Mouse (Mus musculus): Measurements from ENCODE around the gene Ap3d1. TPM values are rescaled to one million over a fixed set of nuclear protein-coding genes. Genes with fewer than 3 reads are reported as not detected.
A peak's percentile ranks its signal among the peaks of the same experiment; 100 is the strongest.

Ap3d1 gene
- total and polyA plus RNA-seq, 2 experiments from 2014 or later: 87.7 to 176 TPM

DNA sequence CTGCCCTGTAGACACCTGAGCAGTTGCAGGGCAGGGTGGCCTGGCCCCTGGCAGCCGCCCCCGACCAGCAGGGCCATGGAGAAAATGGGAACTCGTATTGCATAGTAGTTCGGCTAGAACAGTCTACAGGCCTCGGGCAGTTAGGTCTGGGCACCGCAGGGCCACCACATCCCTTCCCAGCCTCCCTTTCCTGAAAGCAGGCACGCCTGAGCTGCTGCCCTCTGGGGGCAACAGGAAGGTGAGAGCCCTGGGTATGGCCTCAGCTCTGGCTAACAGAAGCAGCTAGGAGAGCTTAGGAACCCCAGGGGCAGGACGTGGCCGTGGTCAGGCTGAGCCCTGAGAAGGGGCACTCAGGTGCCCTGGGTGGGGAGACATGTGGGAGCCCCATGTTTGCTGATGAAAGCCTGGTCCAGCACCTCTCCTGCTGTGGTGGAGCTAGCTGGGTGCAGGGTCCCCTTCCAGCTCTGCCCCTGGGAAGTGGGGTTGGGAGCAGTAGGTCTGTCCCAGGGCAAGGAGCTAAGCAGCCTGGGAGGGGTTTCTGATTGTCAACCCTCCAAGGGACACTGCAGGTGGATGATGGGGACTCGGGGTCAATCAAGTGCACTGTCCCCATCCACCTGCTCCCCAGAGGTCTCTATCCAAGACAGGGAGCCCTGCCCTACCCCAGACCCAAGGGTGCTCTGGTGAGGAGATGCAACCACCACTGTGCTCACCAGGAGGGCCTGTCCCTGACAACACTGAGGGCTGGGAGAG, 75.9 kb downstream of the Ap3d1 start:
- Histone ChIP-seq H3K4me2 (ENCODE audit: low read depth) (no peak overlapping the region), H3K9ac (no peak overlapping the region), H3K4me1 (ENCODE audit: insufficient read depth) (no peaks in the 10 kb centered on the region), H3K27me3 (ENCODE audit: insufficient read depth, low read length) (no peaks in the 10 kb centered on the region), H3K36me3 (ENCODE audit: insufficient read depth) (peaks cover 59% of the 10 kb centered on the region), H3K27ac (ENCODE audit: low read depth, low read length) (no peak overlapping the region), H3K9me3 (ENCODE audit: low read length) (no peaks in the 10 kb centered on the region), H3K4me3 (ENCODE audit: low read depth, low read length) (no peak overlapping the region)
- 0 out of 2 replicates have a peak, but pooled peaks have one; percentile 9 for TF ChIP-seq CTCF (IDR thresholded peaks at IDR 0.05; ENCODE audit: low read depth)
- no peak for ATAC-seq
- no peak for DNase-seq
- WGBS: 80% methylated on average over 10 of the region's 10 CpGs

DNA sequence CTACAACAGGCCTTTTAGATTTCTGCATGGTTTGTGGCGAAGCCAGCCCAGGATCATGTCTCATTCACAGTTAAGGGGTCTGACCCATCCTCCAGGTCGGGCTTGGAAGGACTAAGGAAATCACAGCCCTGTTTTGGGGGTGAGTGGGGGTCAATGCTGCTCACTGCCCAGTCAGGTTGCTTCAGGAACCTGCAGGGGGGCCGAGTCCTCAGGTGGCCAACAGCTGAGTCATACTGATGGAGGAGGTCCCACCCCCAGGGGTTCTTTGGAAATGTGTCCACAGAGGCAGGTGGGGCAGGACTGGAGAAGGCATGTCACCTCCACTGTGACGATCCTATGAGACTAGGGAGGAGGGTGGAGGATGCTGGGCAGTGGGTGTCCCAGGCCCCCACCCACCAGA, 76.6 kb downstream of the Ap3d1 start:
- no peak for ATAC-seq
- H3K4me1 ChIP-seq (ENCODE audit: insufficient read depth): no peaks in the 10 kb centered on the region
- peaks cover 53% of the 10 kb centered on the region for H3K36me3 ChIP-seq (ENCODE audit: insufficient read depth)
- H3K27ac ChIP-seq (ENCODE audit: low read depth, low read length): no peak overlapping the region
- H3K9ac ChIP-seq: no peak overlapping the region
- DNase-seq: no peak
- 68% methylated on average over 4 of the region's 4 CpGs for WGBS
- no peak overlapping the region for H3K4me3 ChIP-seq (ENCODE audit: low read depth, low read length)
- no peaks in the 10 kb centered on the region for H3K27me3 ChIP-seq (ENCODE audit: insufficient read depth, low read length)
- no peak for TF ChIP-seq CTCF (IDR thresholded peaks at IDR 0.05; ENCODE audit: low read depth)
- H3K9me3 ChIP-seq (ENCODE audit: low read length): no peaks in the 10 kb centered on the region
- no peak overlapping the region for H3K4me2 ChIP-seq (ENCODE audit: low read depth)

GRCm38 (mm10) chr10:80665016-80665380, 77.1 kb downstream of the Ap3d1 start:
- Histone ChIP-seq H3K27ac (ENCODE audit: low read depth, low read length) (no peak overlapping the region), H3K9me3 (ENCODE audit: low read length) (no peaks in the 10 kb centered on the region)

DNA sequence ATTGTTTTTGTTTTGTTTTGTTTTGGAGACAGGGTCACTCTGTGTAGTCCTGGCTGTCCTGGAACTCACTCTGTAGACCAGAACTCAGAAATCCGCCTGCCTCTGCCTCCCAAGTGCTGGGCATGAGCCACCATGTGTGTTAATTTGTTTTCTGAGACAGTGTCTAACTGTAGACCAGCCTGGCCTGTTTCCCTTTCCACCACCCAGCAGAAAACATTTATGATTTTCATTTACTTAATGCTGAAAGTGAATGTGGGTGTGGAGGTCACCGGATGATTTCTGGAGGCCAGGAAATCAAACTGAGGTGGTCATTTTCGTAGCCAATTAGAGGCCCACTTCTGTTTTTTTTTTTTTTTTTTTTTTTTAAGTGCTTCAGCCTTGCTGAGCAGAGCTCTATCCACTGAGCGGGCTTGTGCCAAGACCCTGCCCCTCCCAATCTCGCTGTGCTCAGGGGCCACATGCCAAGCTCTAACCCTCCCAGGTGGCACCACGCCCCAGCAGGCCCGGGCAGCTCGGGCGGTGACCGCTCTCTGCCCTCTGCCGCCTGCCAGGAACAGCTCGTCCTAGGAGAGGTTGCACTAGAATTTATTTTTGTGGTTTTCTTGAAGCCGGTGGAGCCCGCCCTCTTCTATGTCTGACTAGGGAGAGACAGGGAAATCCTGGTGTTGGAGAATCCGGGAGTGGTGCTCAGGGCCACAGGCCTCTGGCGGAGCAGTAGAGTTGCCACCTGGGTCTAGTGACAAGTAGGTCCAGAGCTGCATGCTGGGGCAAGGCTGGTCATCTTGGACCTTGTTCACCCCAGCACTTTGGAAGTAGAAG, 77.7 kb downstream of the Ap3d1 start:
- 46% methylated on average over 16 of the region's 16 CpGs for WGBS
- Histone ChIP-seq H3K4me2 (ENCODE audit: low read depth) (no peak overlapping the region), H3K27ac (ENCODE audit: low read depth, low read length) (peak overlapping the region; percentile 9; the same call in 1 of the 2 replicates), H3K36me3 (ENCODE audit: insufficient read depth) (peaks cover 43% of the 10 kb centered on the region), H3K4me1 (ENCODE audit: insufficient read depth) (no peaks in the 10 kb centered on the region), H3K9me3 (ENCODE audit: low read length) (no peaks in the 10 kb centered on the region), H3K27me3 (ENCODE audit: insufficient read depth, low read length) (no peaks in the 10 kb centered on the region), H3K4me3 (ENCODE audit: low read depth, low read length) (no peak overlapping the region), H3K9ac (no peak overlapping the region)
- no peak for TF ChIP-seq CTCF (IDR thresholded peaks at IDR 0.05; ENCODE audit: low read depth)
- DNase-seq (no peak), ATAC-seq (peak; percentile 14; the same call in 1 of the 2 replicates)

More at GRCm38 (mm10) chr10:80665016-80665380, 77.1 kb downstream of the Ap3d1 start:
- Histone ChIP-seq H3K36me3 (ENCODE audit: insufficient read depth) (peaks cover 49% of the 10 kb centered on the region), H3K4me2 (ENCODE audit: low read depth) (no peak overlapping the region), H3K4me1 (ENCODE audit: insufficient read depth) (no peaks in the 10 kb centered on the region), H3K9ac (no peak overlapping the region), H3K27me3 (ENCODE audit: insufficient read depth, low read length) (no peaks in the 10 kb centered on the region), H3K4me3 (ENCODE audit: low read depth, low read length) (no peak overlapping the region)
- no peak for TF ChIP-seq CTCF (IDR thresholded peaks at IDR 0.05; ENCODE audit: low read depth)
- no peak for ATAC-seq
- no peak for DNase-seq
- 21% methylated on average over 10 of the region's 10 CpGs for WGBS

GRCm38 (mm10) chr10:80663485-80664196, 78.4 kb downstream of the Ap3d1 start:
- no peak overlapping the region for H3K27ac ChIP-seq (ENCODE audit: low read depth, low read length)
- no peaks in the 10 kb centered on the region for H3K9me3 ChIP-seq (ENCODE audit: low read length)
- no peak overlapping the region for H3K4me2 ChIP-seq (ENCODE audit: low read depth)
- no peak overlapping the region for H3K4me3 ChIP-seq (ENCODE audit: low read depth, low read length)
- no peak for TF ChIP-seq CTCF (IDR thresholded peaks at IDR 0.05; ENCODE audit: low read depth)
- WGBS: 60% methylated on average over 5 of the region's 5 CpGs
- H3K36me3 ChIP-seq (ENCODE audit: insufficient read depth): peaks cover 35% of the 10 kb centered on the region
- no peak overlapping the region for H3K9ac ChIP-seq
- ATAC-seq: no peak
- no peaks in the 10 kb centered on the region for H3K4me1 ChIP-seq (ENCODE audit: insufficient read depth)
- H3K27me3 ChIP-seq (ENCODE audit: insufficient read depth, low read length): no peaks in the 10 kb centered on the region
- no peak for DNase-seq

- Histone ChIP-seq H3K27me3 (ENCODE audit: insufficient read depth, low read length) (no peaks in the 10 kb centered on the region), H3K4me2 (ENCODE audit: low read depth) (no peak overlapping the region), H3K9me3 (ENCODE audit: low read length) (no peaks in the 10 kb centered on the region), H3K36me3 (ENCODE audit: insufficient read depth) (peaks cover 10% of the 10 kb centered on the region; the same call in 1 of the 2 replicates), H3K4me1 (ENCODE audit: insufficient read depth) (no peaks in the 10 kb centered on the region), H3K27ac (ENCODE audit: low read depth, low read length) (no peak overlapping the region), H3K4me3 (ENCODE audit: low read depth, low read length) (no peak overlapping the region), H3K9ac (no peak overlapping the region)
- peak; percentile 69 for TF ChIP-seq CTCF (IDR thresholded peaks at IDR 0.05; ENCODE audit: low read depth)
- WGBS: 42% methylated on average over 5 of the region's 5 CpGs
- no peak for ATAC-seq
- DNase-seq: no peak
These were observed 80.9 kb downstream of the Ap3d1 start for GRCm38 (mm10) chr10:80661149-80661548.

All from forebrain, postnatal 0 days (tissue).